Mouse (Mus musculus): Measurements from ENCODE around the gene Tbk1. TPM values are rescaled to one million over a fixed set of nuclear protein-coding genes. Genes with fewer than 3 reads are reported as not detected.

Tbk1 gene
- polyA plus RNA-seq, 1 experiment from 2014 or later: 31.4 TPM

DNA sequence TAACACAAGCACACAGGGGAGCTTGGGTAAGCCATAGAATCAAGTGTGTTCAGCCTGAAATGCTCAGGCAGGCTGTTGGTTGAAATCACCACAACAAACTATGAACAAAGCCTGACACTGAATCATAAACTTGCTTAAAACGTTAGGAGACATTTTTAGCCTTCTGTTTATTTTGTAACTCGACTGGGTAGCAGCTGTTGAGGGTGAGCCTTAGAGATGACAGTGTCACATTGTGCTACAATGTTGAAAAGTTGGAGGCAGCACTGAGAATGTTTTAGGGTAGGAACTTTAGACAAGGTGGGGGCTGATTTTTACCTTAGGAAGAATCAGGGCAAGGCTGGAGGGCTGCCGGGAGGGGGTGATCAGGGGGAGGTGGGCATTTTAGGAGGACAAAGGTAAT is 58.1 kb downstream of the Tbk1 start:
- no peak for DNase-seq (ENCODE audit: low spot score)
- Histone ChIP-seq H3K36me3 (no peaks in the 10 kb centered on the region), H3K27me3 (ENCODE audit: insufficient read depth, poor library complexity, severe bottlenecking) (peaks cover 19% of the 10 kb centered on the region; the same call in 1 of the 2 replicates), H3K4me1 (peaks cover 11% of the 10 kb centered on the region; the same call in 1 of the 2 replicates), H3K27ac (no peak overlapping the region), H3K4me3 (no peak overlapping the region), H3K9me3 (no peaks in the 10 kb centered on the region)
- WGBS: 79% methylated on average over 3 of the region's 3 CpGs

DNA sequence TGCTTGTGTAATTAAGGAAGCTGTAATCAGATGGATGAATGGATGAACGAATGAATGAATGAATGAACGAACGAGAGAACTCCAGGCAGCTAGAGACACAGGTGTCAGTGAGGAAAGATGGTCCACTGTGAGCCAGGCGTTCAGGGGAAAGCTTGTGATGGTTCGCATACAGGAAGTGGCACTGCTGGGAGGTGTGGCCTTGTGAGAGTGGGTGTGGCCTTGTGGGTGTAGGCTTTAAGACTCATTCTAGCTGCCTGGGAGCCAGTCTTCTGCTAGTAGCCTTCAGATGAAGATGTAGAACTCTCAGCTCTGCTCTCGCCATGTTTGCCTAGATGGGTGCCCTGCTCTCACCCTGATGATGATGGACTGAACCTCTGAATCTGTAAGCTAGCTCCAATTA is 59.5 kb downstream of the Tbk1 start:
- Histone ChIP-seq H3K9me3 (no peaks in the 10 kb centered on the region), H3K27ac (no peak overlapping the region), H3K36me3 (no peaks in the 10 kb centered on the region), H3K4me3 (no peak overlapping the region), H3K4me1 (no peaks in the 10 kb centered on the region), H3K27me3 (ENCODE audit: insufficient read depth, poor library complexity, severe bottlenecking) (peaks cover 13% of the 10 kb centered on the region; the same call in 1 of the 2 replicates)
- WGBS: 87% methylated on average over 6 of the region's 6 CpGs
- DNase-seq (ENCODE audit: low spot score): no peak

DNA sequence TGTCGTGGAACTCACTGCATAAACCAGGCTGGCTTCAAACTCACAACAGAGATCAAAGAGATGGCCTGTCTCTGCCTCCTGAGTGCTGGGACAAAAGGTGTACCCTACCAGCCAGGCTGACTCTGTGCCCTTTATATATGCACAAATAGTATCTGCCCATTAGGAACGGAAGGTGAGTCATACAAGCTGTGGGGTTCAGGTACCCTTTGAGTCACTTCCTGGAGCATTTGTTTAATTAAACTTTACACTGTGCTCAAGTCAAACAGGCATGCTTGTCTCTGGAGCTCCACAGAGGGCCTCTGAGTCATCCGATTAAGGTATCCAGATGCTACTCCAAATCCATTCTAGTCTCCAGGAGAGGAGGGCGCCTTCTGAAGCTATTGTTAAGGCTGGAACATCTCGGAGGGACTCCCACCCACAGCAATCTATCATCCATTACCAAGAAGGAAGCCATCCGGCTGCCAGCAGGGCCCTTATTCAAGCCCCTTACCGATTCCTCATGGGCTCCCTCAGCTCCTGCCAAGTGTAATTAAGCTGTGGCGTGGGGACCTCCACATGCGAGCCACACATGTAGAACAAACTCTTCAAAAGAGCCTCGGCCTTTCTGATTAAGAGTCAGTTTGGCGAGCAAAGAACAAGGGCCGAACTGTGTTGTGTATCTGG is 65.5 kb downstream of the Tbk1 start:
- no peaks in the 10 kb centered on the region for H3K27me3 ChIP-seq (ENCODE audit: insufficient read depth, poor library complexity, severe bottlenecking)
- no peaks in the 10 kb centered on the region for H3K9me3 ChIP-seq
- no peaks in the 10 kb centered on the region for H3K36me3 ChIP-seq
- H3K4me3 ChIP-seq: no peak overlapping the region
- 35% methylated on average over 12 of the region's 12 CpGs for whole genome bisulfite sequencing
- peaks cover 12% of the 10 kb centered on the region for H3K4me1 ChIP-seq
- DNase-seq (ENCODE audit: low spot score): no peak
- H3K27ac ChIP-seq: peak overlapping the region; percentile 52; the same call in 1 of the 2 replicates

DNA sequence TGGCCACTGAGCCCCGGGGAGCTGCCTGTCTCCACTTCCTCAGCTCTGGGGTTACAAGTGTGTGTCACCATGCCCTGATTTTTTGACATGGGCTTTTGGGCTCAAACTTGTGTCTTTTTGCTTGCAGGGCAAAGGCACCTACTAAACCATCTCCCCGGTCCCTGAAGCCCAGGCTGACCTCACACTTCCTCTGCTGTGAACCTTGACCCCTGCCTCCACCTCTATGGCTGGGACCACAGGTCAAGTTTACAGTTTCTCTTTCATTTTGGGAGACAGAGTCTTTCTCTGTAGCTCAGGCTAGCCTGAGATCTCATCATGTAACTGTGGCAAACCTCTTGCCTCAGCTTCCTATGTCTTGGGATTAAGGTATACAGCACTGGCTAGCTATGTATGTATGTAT is 66.9 kb downstream of the Tbk1 start:
- Histone ChIP-seq H3K27me3 (ENCODE audit: insufficient read depth, poor library complexity, severe bottlenecking) (no peaks in the 10 kb centered on the region), H3K36me3 (no peaks in the 10 kb centered on the region), H3K4me1 (peaks cover 14% of the 10 kb centered on the region), H3K9me3 (no peaks in the 10 kb centered on the region), H3K27ac (no peak overlapping the region), H3K4me3 (no peak overlapping the region)
- no peak for DNase-seq (ENCODE audit: low spot score)
- WGBS: 67% methylated on average over 2 of the region's 2 CpGs

DNA sequence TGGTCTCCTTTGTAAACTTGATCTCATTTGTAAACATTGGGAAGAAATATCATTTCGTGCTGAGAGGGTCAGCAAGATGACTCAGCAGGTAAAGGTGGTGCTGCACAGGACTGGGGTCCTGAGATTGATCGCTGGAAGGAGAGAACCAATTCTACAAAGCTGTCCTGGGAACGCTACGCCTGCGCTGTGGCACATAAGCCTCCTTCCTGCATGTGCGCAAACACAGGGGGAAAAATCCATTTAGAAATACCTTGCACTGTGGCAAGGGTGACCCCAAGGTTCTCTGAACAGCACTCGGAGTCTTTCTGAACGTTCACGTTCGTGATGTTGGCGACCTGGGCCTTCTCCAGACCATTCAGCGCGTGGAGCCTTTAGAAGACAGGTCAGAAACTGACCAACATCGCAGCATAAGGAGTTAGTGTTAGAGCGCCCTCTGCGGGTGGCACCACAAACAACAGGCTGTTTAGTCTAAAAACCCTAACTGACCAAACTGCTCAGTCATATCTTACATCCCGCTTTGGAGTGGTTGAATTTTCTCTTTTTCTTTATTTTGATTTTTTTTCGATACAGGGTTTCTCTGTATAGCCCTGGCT is 70.5 kb downstream of the Tbk1 start:
- peak overlapping the region; percentile 42; the same call in 1 of the 2 replicates for H3K27ac ChIP-seq
- H3K27me3 ChIP-seq (ENCODE audit: insufficient read depth, poor library complexity, severe bottlenecking): no peaks in the 10 kb centered on the region
- no peaks in the 10 kb centered on the region for H3K9me3 ChIP-seq
- peak; percentile 92 for DNase-seq (ENCODE audit: low spot score)
- no peak overlapping the region for H3K4me3 ChIP-seq
- no peaks in the 10 kb centered on the region for H3K36me3 ChIP-seq
- peaks cover 8% of the 10 kb centered on the region for H3K4me1 ChIP-seq
- 30% methylated on average over 18 of the region's 18 CpGs for WGBS

DNA sequence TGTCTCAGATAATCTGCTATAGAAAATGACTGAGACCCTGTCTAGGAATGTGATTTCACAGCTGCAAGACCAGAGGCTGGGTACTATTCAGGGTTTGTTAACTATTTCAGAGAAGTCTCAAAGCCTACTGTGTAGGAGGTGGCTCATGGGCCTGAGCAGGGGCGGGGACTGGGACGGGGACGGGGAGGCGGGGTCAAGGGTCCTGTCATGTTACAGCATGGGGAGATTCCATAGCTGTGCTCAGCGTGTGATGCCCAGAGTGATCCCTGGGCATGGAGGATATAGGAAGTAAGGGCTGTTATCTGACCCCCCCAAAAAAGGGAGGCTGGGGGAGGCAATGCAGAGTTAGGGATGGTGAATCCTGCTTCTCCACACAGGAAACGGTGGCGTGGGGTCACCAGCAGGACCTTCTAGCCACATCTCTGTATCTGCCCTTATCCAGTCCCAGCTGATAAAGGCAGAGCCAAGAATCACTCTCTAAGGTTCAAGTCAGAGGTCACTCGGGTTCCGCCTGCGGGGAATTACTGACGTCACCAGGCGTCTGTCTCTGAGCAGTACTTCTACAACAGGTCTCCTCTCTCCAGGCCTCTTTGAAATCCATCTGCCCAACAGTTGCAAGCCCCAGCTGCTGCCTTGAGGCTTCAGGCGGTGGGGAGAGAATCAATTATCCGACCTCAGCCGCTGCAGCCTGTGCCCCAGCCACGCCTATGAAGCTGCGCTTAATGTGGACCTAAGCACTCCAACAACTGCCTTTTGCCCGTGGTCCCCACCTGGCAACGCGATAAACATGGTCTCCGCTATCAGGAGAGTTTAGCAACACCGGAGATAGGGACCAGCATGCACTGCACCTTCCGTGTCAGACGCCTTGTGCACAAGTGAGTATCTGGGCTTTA is 76.6 kb downstream of the Tbk1 start:
- peak overlapping the region; percentile 83 for H3K27ac ChIP-seq
- H3K4me1 ChIP-seq: peaks cover 45% of the 10 kb centered on the region
- H3K4me3 ChIP-seq: peak overlapping the region; percentile 51
- WGBS: 6% methylated on average over 24 of the region's 24 CpGs
- peak; percentile 86 for DNase-seq (ENCODE audit: low spot score)
- H3K36me3 ChIP-seq: no peaks in the 10 kb centered on the region
- no peaks in the 10 kb centered on the region for H3K27me3 ChIP-seq (ENCODE audit: insufficient read depth, poor library complexity, severe bottlenecking)
- H3K9me3 ChIP-seq: no peaks in the 10 kb centered on the region

- H3K4me3 ChIP-seq: no peak overlapping the region
- peaks cover 49% of the 10 kb centered on the region for H3K4me1 ChIP-seq
- no peaks in the 10 kb centered on the region for H3K36me3 ChIP-seq
- no peaks in the 10 kb centered on the region for H3K27me3 ChIP-seq (ENCODE audit: insufficient read depth, poor library complexity, severe bottlenecking)
- DNase-seq (ENCODE audit: low spot score): no peak
- H3K9me3 ChIP-seq: no peaks in the 10 kb centered on the region
- H3K27ac ChIP-seq: peak overlapping the region; percentile 44; the same call in 1 of the 2 replicates
- 81% methylated on average over 16 of the region's 16 CpGs for WGBS
These were observed 78.6 kb downstream of the Tbk1 start for GRCm38 (mm10) chr10:121507755-121508544.

GRCm38 (mm10) chr10:121506731-121507583 is 79.6 kb downstream of the Tbk1 start:
- Histone ChIP-seq H3K36me3 (no peaks in the 10 kb centered on the region), H3K4me1 (peaks cover 49% of the 10 kb centered on the region), H3K9me3 (no peaks in the 10 kb centered on the region), H3K4me3 (no peak overlapping the region), H3K27ac (peak overlapping the region; percentile 59), H3K27me3 (ENCODE audit: insufficient read depth, poor library complexity, severe bottlenecking) (no peaks in the 10 kb centered on the region)
- WGBS: 53% methylated on average over 29 of the region's 29 CpGs
- peak; percentile 87 for DNase-seq (ENCODE audit: low spot score)

DNA sequence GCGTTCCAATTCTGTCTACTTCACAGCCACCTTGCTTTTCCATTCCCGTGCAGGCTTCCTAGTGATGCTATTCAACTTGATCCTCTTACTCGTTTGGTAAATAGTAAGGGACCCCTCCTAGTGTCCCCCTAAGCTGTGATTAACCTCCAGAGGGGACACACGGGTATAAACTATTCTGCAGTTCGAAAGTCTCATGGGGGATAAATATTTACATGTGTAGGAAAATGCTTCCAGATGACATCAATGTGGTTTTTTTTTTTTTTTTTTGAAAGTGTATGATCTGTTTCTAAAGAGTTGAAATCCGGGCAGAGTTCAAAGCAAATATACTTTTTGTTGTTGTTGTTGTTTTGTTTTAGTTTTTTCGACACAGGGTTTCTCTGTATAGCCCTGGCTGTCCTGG is 80.7 kb downstream of the Tbk1 start:
- no peak for DNase-seq (ENCODE audit: low spot score)
- H3K4me1 ChIP-seq: peaks cover 47% of the 10 kb centered on the region
- no peaks in the 10 kb centered on the region for H3K36me3 ChIP-seq
- H3K4me3 ChIP-seq: peak overlapping the region; percentile 63; the same call in 1 of the 2 replicates
- no peaks in the 10 kb centered on the region for H3K9me3 ChIP-seq
- H3K27ac ChIP-seq: peak overlapping the region; percentile 80
- H3K27me3 ChIP-seq (ENCODE audit: insufficient read depth, poor library complexity, severe bottlenecking): no peaks in the 10 kb centered on the region
- 63% methylated on average over 7 of the region's 7 CpGs for WGBS

DNA sequence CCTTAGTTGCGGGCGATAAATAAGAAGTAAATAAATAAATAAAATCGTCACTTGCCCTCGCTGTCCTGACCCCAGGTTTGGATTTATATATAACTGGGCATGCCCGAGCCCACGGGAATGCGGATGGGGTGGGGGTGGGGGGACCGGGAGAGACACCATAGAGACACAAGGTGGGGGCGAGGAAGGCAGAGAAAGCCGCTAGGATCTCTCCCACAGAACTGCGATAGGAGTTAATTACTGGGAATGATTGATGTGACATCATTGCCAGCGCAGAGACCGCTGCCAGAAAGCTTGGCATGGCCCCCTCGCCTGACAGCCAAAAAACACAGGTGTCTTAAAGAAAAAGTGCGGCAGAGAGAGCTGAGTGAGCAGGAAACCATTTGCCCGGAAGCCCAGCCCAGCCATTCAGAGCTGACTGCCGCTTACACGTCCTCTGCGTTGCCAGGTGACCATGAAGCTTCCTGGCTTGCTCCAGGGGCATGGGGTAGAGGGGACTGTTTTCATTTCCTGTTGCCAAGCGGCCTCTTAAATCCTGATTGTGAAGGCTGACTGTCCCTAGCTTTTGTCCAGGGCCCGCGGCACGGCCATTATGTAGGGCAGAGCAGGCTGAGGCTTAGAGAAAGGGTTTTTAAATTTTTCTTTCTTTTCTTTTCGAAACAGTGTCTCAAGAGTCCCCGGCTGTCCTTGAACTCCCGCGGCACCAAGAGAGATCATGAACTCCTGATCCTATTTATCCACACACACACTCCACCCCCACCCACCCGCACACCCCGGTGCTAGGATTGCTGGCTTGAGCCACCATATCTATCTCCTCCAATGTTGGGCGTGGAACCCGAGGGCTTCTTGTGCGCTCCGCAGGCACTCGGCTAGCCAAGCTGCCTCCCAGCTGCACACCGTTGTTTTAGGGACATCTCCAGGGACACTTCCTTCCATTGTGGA is 81.3 kb downstream of the Tbk1 start:
- peak; percentile 92 for DNase-seq (ENCODE audit: low spot score)
- Histone ChIP-seq H3K27me3 (ENCODE audit: insufficient read depth, poor library complexity, severe bottlenecking) (no peaks in the 10 kb centered on the region), H3K4me1 (peaks cover 40% of the 10 kb centered on the region), H3K27ac (peak overlapping the region; percentile 80), H3K4me3 (peak overlapping the region; percentile 63), H3K9me3 (no peaks in the 10 kb centered on the region), H3K36me3 (no peaks in the 10 kb centered on the region)
- WGBS: 23% methylated on average over 35 of the region's 35 CpGs

DNA sequence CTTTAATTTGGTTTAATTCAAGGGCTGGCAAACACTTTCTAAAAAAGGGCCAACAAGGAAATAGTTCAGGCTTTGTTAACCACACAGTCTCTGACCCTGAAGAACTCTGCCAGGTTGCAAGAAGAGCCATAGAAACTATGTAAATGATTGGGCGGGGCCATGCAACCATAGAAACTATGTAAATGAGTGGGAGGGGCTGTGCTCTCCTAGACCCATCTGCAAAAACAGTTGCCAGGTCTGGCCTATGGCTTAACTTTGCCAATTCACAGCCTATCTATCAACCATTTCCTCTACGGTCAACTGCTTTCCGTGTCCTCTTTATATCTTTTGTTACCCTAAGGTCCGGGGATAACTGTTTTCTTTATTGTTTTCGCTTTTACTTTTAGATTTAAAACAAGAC is 85.4 kb downstream of the Tbk1 start:
- no peak for DNase-seq (ENCODE audit: low spot score)
- Histone ChIP-seq H3K36me3 (no peaks in the 10 kb centered on the region), H3K9me3 (no peaks in the 10 kb centered on the region), H3K4me1 (peaks cover 29% of the 10 kb centered on the region), H3K27me3 (ENCODE audit: insufficient read depth, poor library complexity, severe bottlenecking) (no peaks in the 10 kb centered on the region), H3K4me3 (no peak overlapping the region), H3K27ac (no peak overlapping the region)
- 68% methylated on average over 5 of the region's 5 CpGs for WGBS

Data from heart, embryonic 10.5 days (tissue).